Mouse (Mus musculus): ENCODE measurements around the gene Olfr133.
"Not testable (repeated sequence)": the region's sequence is repeated elsewhere in the genome, so short reads cannot be mapped to it uniquely, and the experiment has no call there.

The Olfr133 gene

GRCm38 (mm10) chr17:38144981-38145380 is at the start of gene Olfr133:
Gene Olfr133, plus strand, starts transcription at chr17:38145281.
- no peak for DNase-seq

- DNase-seq: not testable (repeated sequence)
Measured at GRCm38 (mm10) chr17:38124199-38124598, 20.9 kb upstream of the Olfr133 start.

GRCm38 (mm10) chr17:38125371-38125770 is 19.7 kb upstream of the Olfr133 start:
- not testable (repeated sequence) for DNase-seq

- no peak for DNase-seq
Measured at GRCm38 (mm10) chr17:38134426-38134825, 10.7 kb upstream of the Olfr133 start, which contains the start of gene Olfr132. Gene Olfr132, minus strand, starts transcription at chr17:38134526.

GRCm38 (mm10) chr17:38171088-38171487 is 26.0 kb downstream of the Olfr133 start, which contains the start of gene Olfr134:
Gene Olfr134, plus strand, starts transcription at chr17:38171388.
- no peak for DNase-seq
